Mouse (Mus musculus) ES-Bruce4 (cell line): ENCODE data around the gene Ly6g6d.

Source experiments
- CTCF ChIP-seq: IDR thresholded peaks from one replicate; pipeline ENCODE4 v1.8.1; 2011; ENCODE audit warnings: low read depth, low read length
- POLR2A ChIP-seq: IDR thresholded peaks from one replicate; pipeline ENCODE4 v1.8.1; 2011; ENCODE audit warnings: low read length; ENCODE audit not compliant: insufficient read depth

DNA sequence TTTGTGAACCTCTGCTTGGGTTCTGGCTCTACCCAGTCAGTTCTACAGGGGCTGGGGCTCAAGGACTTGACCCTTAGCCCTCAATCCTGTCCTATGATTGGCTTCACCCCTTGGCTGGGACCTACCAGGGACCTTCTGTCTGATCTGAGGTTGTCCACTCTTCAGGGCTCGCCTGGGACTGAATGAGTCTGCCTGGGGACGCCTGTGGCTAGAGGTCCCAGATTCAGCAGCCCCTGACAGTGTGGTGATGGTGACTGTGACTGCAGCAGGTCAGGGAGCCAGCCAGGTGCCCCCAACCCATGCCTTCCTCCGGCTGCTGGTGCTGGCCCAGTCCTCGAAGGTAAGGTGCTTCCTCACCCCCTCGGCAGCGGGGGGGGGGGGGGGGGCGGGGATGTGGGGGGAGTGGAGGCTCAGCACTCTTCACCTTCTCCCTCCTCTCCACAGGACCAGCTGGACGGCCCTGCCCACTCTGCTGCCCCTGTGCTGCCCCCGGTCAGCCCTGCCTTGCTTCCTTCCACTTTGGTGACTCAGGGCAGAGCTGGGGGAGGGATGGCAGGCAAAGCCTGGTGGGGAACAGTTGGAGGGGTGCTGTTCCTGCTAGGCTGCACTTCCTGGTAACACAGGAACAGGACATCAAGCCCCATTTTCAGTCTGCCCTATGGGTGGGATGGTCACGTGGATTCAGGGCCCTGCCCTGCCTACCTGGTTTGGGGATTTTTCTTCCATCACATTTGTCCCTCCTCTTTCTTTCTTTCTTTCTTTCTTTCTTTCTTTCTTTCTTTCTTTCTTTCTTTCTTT, 53.0 kb downstream of the Ly6g6d start:
- TF ChIP-seq POLR2A (no peak), CTCF (no peak)
